Mouse (Mus musculus): ENCODE measurements around the gene Zyg11b.
A peak's percentile ranks its signal among the peaks of the same experiment; 100 is the strongest.

Zyg11b gene

DNA sequence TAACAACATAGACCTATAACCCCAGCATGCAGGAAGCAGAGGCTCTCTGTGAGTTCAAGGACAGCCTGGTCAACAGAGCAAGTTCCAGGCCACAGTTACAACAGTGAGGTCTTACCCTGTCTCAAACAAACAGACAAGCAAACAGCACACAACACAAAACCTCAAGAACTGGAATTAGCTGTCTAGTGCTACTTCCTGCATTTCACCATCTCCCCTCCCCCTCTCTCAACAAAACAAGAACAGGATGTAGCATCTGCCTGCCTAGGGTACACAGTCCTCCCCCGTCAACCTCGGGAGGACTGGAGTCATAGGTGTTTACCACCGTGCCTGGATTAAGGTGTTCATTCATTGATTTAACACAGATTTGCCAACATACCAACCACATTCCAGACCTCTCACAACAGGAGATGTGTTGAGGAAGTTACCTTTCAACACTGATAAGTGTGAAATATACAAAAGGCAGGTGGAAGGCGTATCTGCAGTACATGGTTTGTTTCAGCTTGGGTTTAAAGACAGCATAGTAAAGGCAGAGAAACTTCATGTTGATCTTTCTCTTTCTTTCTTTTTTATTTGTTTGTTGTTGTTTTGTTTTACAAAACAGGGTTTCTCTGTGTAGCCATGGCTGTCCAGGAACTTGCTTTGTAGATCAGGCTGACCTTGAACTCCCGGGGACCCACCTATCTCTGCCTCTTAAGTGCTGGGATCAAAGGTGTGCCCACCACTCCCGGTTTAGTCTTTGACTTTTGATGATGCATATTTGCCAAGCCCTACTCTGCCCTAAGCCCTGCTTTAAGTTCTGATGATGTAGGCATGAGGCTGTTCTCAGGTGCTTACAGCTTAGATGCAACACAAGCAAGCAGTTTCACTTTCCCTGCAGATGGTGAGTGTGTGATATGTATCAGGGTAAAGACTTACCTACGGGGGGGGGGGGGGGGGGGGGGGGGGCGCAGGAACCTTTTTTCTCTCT, 18.0 kb upstream of the Zyg11b start:
- peak; percentile 72 to 87 for DNase-seq (ENCODE audit: low read depth in 2 of 2, low spot score in 2 of 2)

DNA sequence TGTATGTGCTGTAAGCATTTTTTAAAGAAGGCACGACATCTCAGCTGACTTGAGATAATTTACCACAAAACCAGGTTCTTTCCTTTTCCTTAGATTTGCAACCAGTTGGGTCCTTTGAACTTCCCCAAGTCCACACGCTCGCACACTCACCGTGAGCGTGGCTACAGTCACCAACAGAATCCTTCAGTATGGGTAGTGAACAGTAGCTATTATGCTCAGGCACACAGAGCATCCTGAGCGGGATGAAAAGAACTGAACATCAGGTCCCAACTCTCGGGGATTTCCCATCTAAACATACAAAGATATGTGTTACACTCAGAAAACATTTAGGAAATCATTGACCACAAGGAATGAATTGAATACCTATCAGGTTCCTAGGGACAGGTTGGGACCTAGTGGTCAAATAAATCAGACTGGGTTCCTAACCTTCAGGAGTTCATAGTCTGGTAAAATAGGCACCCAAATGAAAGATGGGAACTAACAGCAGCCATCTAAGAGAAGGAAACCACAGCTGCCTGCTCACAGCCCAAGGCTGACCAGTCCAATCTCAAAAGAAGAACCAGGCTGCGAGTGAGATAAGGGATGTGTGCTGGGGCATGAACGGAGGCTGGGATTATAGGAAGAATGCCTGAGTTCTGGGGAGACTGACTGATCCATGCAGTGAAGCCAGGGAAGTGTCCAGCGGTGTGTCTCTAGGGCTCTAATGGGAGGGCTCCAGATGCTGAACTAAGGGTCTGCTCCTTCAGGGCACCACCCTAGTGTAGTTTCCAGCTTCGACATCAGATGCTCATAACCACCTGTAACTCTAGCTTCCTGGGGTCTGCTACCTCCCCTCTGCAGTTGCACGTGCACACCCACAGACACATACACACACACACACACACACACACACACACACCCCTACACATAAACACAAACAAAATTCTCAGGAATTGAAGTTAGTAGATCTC, 17.0 kb upstream of the Zyg11b start:
- DNase-seq (ENCODE audit: low read depth in 2 of 2, low spot score in 2 of 2), result no peak

DNA sequence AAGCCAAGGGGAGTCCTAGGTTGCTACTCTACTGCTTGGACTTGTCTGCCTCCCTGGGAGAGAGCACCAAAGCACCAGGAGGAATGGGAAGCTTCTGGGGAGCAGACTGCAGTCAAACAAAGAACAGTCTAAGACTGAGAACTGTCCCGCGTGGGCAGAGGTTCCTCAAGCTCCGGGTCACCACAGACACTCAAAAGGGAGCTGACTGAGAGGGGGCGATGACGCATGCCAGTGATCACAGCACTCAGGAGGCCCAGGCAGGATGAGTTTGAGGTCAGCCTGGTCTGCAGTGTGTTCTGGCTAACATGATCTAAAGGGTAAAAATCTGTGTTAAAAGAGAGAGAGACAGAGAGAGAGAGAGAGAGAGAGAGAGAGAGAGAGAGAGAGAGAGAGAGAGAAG, 13.1 kb upstream of the Zyg11b start:
- peak; percentile 61 to 70 for DNase-seq (ENCODE audit: low read depth in 2 of 2, low spot score in 2 of 2)

DNA sequence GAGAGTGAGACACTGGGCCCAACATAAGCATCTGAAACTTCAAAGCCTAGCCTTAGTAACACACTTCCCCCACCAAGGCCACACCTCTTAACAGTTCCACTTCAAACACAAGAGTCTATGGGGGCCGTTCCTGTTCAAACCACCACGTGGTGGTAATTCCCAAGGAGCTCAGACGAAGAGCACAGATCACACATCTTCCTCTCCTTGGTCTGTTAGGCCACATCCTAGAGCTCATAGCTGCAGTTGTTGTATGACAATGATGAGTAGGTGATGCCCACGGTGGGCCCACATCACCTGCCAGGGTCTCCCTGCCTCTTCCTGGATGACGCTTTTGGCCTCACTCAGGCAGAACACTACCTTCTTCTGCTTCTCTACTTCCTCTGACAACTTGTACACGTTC, 9.8 kb upstream of the Zyg11b start:
- DNase-seq (ENCODE audit: low read depth in 2 of 2, low spot score in 2 of 2), result peak; percentile 71

DNA sequence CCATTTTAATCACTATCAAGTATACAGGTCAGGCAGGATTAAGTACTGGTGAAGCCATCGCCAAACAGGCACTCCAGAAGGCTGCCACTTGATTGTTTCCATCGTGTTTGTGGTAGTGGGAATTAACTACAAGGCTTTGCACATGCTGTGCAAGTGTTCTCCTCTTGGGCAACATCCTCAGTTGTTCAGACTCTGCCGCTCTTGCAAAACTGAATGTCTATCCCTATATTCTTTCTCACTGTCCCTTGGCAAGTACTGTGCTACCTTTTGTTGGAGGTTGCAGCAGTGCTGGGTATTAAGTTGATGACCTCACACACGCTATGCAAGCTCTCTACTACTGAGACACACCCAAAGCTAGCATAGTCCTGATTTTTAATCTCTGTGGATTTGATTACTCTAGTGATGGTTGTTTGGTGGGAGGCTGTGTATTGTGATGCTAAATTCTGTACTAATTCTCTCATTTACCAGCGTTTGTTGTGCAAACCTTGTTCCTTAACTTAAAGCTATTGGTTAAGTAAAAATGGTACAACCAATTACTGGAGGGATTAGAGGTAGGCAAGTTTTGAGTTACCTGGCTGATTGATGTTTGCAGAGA, 1.5 kb upstream of the Zyg11b start:
- no peak for DNase-seq (ENCODE audit: low read depth in 2 of 2, low spot score in 2 of 2)

DNA sequence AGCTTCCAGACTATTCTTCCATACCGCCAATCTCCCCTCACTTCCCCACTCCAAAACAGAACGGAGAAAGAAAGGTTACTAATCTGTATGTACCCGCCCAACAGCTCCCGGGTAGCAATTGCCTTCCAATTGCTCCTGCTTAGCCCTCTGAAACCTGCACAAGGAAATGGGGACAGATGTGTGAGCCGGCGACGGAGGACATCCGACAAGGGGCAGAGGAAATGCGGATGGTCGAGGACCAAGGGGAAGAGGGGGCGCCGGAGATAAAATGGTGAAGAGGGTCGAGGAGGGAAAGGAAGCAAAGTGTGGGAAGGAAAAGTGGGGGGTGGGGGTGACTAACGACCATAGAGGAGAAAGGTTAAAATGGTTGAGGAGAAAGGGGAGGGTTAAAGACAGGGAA, 630 bp downstream of the Zyg11b start:
- DNase-seq (ENCODE audit: low read depth in 2 of 2, low spot score in 2 of 2), result peak in 1 of 2 experiments; percentile 11

DNA sequence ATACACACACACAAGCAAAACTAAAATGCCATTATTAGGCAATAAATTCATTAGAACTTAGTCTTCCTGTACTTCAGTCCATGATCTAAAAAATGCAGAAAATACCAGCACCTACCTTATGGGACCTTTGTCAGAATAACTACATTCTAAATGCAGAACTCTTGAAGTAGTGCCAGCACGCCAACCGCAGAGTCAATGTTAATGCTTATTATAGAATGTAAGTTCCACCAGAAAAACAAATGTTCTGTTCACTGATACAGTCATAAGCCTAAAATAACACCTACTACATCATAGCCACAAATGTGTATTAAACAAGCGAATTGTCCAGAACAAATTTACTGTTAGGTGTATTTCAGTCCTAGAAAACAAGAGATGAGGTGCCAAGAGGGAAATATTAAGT, 23.9 kb downstream of the Zyg11b start:
- DNase-seq (ENCODE audit: low read depth in 2 of 2, low spot score in 2 of 2), result no peak

DNA sequence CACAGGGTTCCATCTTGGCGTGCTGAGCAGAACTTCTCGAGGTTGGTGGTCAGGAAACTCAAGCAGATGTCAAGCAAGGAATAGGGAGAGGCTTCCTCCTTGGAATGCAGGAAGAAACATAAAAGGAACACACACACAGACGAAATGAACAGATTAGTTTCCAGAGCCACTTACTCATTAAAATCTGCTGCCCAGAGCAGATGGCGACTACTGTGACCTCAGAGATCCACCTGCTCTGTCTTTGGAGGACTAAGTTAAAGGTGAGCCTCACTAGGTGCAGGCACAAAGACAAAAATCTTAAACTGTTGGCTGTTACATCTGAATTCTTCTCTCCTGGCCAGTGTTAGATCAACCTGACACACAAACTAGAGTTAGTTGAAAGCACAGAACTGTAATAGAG, 28.6 kb downstream of the Zyg11b start:
- DNase-seq (ENCODE audit: low read depth in 2 of 2, low spot score in 2 of 2), result no peak

DNA sequence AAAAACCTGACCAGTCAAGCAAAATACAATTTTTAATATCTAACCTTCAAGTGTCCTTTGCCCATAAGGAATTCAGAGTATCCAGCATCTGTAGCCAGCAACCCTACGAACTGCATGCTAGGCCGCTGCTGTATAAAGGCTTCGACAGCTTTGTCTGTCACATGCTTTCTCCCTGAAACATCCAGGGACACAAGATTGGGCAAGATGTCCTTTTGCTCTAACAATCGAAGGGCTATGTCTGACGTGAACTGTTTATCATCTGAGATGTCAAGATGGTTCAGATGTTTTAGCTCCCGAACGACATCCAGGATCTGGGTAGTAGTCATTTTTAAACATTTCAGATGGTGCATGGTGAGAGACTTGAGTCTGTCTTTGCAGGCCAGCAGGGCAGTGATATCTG, 35.1 kb downstream of the Zyg11b start:
- DNase-seq (ENCODE audit: low read depth in 2 of 2, low spot score in 2 of 2), result no peak

DNA sequence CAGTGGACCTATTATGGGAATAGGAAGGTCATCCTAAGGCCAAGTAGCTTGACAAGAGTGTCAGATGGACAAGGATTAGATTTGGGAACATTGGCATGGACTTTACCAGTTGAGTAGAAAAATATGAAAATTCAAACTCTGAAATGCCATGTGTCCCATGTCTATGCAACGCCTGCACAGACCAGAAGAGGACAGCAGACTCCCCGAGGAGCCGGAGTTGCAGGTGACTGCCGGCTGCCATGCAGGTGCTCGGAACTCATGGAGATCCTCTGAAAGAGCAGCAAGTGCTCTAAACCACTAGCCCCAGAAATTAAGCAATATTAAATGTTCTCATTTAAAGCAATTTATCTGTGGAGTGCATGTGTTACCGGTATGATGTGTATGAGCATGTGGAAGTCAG, 47.6 kb downstream of the Zyg11b start:
- no peak for DNase-seq (ENCODE audit: low read depth in 2 of 2, low spot score in 2 of 2)

DNA sequence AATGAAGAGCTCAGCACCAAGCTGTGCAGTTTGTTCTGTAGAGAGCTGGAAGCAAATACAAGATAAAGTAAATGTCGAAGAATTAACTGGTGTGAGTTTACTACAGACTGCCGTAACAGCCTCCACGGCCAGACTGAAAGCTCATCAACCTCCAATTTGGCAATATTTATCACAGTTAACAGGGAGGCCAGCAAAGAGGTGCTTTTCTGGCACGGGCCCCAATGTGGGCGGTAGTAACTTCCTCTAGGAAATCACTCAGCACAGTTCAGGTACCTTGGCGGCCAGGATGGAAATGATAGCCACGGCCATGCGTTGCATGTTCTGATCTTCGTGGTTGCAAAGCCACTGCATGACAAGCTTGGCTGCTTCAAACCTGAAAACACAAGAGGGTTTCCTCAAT, 50.4 kb downstream of the Zyg11b start:
- DNase-seq (ENCODE audit: low read depth in 2 of 2, low spot score in 2 of 2), result no peak

DNA sequence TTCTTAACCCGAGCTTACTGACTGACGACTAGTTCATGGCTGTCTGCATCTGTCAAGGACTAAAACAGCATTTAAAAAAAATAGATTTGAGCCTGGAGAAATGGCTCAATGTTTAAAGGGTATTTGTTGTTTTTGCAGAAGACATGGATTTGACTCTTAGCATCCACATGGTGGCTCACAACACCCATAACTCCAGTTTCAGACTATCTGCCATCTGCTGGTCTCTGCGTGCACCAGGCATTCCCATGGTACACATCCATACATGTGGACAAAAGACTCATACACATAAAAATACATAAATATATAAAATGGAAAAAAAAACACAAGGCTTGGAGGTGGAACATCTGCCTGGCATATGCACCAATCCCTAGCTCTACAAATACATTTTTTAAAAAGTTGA, 51.6 kb downstream of the Zyg11b start:
- no peak for DNase-seq (ENCODE audit: low read depth in 2 of 2, low spot score in 2 of 2)

DNA sequence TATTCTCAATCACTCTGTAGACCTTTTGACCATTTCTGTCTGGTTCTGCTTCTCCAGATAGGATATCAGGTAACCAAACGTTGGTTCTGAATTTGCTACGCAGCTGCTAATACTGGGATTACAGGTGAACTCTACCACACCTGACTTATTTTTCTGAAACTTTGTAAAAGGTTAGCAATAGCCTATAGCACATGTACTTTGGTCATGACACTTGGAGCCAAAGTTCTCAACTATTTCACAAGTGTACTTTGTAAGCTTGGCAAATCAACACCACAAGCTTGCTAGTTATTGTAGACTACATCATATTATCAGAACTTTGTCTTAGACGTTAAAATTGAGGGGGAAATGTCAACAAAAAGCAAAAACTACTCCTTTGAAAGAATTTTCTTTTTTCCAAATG, 67.2 kb downstream of the Zyg11b start:
- DNase-seq (ENCODE audit: low read depth in 2 of 2, low spot score in 2 of 2), result no peak

DNA sequence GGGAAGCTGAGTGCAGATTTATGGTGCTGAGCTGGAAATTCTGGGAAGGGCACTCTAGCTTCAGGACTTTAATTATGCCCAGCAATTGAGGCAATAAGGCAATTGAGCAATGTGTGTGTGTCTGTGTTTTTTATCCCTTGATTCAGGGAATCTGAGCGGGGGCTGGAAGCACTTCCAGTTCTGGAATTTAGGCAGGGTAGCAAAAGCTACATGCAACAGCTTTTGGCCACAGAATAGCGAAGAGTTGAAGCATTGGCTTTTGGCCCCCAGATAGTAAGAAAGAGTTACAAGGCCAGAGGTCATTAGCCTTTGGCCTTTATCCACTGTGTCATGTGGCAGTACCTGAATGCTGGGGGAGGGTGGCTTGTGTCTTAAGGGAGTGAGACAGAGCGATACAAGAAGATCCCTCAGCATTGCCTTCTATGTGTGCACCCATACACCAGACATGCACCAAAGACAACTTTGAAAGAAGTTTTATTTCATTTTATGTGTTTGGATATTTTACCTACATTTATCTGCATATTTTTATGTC, 75.5 kb downstream of the Zyg11b start:
- DNase-seq (ENCODE audit: low read depth in 2 of 2, low spot score in 2 of 2), result no peak

DNA sequence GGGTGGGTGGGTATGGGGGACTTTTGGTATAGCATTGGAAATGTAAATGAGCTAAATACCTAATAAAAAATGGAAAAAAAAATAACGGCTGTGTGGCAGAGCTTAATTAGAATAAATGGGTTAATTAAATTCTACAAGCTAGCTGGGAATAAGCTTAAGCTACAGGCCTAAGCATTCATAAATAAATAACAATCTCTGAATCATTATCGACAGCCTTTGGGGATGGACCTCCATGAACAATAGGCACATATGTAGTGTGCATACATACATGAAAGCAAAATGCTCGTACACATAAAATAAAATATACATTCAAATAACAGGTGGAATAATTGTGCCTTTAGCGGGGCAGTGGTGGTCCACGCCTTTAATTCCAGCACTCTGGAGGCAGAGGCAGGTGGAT, 78.4 kb downstream of the Zyg11b start:
- DNase-seq (ENCODE audit: low read depth in 2 of 2, low spot score in 2 of 2), result no peak

DNA sequence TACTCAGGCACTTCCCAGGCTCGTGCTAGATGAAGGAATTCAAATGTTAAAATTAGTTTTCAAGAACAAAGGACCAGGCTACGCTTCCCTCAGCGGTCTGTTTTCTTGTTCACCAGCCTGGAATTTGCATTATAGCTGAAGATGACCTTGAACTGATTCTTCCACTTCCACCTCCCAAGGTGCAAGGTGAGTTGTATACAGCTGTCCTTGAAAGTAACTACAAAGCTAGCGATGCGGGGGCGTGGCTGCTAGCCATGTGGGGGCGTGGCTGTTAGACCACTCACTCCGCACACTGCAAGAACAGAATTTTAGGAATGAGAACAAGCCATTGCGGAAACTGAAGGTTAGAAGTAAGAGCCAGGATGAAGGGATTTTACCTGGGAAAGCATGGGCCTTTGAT, 81.9 kb downstream of the Zyg11b start:
- no peak for DNase-seq (ENCODE audit: low read depth in 2 of 2, low spot score in 2 of 2)

DNA sequence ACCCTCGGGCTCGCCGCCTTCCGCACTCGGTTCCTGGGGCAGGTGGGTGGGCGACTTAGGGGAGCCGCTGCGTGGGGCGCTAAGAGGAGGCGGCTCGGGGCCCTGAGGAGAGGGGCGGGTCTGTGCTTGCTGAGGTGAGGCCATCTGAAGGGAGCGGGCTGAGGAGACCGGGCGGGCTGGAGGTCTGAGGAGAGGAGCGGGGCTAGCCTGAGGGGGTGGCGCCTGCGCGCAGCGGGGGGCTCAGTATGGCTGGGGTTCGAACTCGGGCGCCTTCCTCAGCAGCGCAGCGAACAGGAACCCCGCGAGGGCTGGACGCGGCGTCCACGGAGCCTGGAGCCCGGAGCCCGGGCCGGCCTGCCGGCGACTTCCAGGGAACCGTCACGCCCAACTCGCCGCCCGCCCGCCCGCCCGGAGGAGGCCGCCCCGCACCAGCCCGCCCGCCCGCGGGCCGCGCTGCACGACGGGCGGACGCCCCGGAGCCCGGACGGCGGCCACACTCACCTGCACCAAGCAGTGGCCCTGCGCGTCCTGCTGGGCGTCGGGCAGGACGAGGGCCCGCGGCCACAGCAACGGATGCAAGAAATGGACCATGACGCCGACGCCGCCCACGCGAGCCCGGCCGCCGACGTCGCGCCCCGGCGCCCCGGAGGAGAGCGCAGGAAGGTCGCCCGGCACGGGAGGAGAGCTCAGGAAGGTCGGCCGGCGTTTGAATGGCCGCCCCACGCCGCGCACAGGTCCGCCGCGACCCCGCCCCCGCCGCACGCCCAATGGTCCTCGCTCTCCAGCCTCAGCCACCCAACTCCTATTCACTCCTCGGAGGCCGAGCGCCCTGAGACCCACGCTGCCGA, 83.3 kb downstream of the Zyg11b start, which contains the start of gene Zyg11a:
Gene Zyg11a, minus strand, starts transcription at position 717 of the 848 bp plus-strand sequence.
- DNase-seq (ENCODE audit: low read depth in 2 of 2, low spot score in 2 of 2), result no peak

DNA sequence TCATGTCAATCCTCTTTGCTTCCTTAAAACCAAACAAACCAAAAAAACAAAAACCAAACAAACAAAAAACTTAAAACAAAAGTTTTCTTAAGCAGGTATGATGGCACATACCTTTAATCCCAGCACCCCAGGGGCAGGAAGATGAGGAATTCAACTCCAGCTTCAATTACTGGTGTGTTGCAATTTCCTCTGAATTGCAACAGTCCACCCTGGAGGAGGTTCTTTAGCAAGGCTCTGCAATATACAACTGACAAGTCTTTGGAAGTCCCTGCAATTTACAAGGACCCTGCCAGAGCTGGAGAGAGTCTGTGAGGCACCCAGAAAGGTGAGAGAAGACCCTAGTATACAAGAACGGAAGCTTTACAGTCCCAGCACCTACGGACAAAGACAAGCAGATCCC, 87.9 kb downstream of the Zyg11b start:
- no peak for DNase-seq (ENCODE audit: low read depth in 2 of 2, low spot score in 2 of 2)

DNA sequence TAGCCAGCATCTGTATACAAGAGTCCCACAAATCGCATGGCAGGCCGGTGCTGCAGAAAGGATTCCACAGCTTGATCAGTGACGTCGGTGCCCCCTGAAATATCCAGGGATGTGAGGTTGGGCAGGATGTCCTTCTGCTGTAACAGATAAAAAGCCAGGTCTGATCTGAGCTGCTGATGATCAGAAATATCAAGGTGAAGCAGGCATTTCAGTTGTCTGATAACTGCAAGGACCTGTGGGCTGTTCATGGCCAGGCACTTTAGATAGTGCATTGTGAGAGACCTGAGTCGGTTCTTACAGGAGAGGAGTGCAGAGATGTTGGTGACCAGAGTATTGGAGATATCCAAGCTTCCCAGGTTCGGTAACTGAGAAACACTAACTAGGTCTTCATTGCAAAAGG, 96.3 kb downstream of the Zyg11b start:
- no peak for DNase-seq (ENCODE audit: low read depth in 2 of 2, low spot score in 2 of 2)

DNA sequence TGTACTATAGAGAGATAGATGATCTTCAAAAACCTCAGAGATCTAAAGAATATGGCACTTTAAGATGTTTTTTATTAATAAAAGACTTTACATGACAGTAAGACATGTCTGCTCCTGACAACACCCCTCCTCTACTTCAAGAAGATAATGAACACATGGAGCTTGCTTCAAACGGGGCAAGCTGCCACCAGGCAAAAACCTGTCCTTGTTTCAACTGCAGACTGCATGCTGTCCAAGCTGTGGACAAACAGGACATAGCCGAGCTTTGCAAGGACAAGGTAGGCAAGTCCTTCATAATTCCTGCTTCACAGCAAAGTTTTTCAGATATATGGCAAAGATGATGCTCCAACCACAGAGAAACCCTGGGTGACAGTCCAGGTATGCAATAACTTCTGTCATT, 101.7 kb downstream of the Zyg11b start:
- no peak for DNase-seq (ENCODE audit: low read depth in 2 of 2, low spot score in 2 of 2)
